Mouse (Mus musculus) spleen, postnatal 10 days (tissue): ENCODE results near the gene Tnfaip8l2.

Experiments
- DNase-seq, 2 experiments: peaks; one replicate each; pipeline ENCODE4 v3.0.0; 2021 to 2022; ENCODE audit warnings: low spot score in 2 of 2

Tnfaip8l2 gene

DNA sequence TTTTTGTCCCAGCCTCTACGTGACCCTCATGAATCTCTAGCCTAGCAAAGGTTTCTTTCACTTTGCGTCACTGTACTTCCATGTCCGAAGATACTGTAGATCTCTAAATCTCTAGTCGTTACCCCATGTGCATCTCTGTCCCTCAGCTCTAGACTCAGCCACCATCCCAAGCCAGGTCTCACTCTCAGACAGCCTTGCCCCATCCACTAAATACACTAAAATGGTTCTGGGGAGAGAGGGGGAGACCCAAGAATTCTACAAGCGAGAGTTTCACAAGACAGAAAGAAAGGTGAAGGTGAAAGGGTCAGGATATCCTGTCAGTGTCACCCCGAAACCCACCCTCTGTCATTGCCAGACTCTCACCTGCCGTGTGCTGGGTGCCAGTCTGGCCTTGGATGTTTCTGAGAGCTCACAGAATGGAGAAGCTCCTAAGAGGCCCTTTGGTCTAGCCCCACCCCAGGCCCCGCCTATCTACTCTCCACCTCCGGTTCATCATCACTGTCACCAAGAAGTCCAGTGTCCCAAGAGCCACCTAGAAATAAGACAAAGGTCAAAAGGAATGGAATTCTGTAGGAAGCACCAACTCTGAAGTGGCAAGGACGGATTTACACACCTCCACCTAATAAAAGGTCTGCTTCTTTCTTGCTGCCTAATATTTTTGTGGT, at the start of gene Tnfaip8l2:
Tnfaip8l2 (minus strand) TSS at position 409 of the 665 bp plus-strand sequence.
- peak; percentile 37 to 81 for DNase-seq

DNA sequence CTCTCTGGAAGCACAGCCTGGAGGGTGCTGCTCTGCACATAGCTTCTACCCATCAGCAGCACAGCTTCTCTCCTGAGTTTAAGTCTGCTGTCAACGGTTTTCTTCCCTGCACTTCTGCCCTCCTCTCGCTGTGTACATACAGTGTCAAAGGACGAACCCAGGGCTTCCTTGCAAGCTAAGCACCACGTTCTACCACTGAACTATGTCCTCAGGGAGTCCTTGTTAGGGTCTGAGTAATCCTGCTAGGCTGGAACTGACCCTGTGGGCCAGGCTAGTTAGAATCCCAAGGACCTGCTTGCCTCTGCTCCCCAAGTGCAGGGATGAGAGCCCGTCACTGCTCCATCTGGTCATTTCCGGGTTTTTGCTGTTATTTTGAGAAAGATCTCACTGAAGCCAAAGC, 44.7 kb upstream of the Tnfaip8l2 start:
- no peak for DNase-seq

DNA sequence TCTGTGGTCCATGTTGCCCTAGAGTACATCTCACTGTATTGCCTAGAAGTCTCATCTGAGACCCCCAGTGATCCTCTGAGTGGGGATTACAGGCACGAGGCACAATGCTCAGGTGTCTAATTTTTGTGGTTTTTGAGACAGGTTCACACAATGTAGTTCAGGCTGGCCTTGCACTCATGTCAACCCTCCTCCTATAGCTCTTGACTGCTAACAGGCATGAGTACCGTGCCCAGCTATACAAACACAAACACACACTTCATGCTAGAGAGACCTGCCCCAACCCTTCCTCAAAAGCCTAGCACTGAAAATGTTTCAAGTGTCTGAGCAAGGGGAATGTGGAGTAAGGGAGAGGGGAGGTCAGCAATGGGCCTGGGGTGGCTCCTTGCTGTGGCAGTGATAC, 43.9 kb upstream of the Tnfaip8l2 start:
- DNase-seq, result no peak

DNA sequence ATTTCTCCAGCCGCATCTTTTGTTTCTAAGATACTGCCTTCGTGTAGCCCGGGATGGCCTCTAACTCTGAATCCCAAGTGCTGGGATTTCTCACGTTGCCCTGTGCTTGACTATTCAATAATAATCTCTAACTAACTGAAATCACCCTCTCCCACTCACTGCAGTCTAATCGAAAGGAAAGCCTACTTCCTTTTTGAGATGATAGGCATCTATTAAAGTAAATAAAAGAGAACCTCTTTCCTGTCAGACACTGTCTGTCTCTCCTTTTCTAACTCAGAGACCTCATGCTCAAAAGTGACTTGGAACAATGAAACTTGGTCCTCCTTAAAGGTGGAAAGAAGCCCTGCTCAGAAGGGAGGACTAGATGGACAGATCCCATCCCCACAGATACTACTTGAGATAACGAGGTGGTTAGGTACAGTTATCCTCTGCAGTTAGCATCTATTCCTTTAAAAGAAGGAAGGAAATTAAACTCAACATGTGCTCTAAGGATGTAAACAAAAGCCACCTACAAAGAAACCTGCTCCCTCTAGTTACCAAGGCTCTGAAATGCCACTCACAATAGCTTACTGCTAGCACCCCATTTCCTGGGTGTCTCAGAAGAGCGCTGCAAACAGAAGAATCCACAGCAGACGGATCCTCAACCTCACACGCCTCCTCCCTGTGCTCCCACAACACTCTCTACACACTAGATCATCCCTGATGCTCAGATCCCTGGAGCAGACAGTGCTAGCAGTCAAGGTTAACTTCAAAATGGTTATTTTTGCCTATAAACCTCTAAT, 42.8 kb upstream of the Tnfaip8l2 start:
- no peak for DNase-seq

DNA sequence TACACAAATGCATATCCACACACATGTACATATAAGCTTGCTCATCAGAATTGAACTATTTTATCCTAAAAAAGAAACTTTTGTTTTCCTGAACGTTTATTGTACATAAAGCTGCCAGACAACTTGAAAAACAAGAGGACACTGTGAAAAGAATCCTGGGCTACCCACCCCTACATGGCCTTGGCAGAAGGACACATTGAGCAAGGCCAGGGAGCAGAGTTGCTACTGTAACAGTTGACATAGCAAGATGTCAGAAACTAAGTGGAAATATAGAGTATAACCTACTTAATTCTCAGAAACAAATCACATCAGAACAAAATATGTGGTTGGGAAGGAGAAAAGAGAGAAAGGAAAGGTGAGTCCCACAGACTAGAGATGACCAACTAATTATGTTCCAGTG, 39.7 kb upstream of the Tnfaip8l2 start:
- no peak for DNase-seq

DNA sequence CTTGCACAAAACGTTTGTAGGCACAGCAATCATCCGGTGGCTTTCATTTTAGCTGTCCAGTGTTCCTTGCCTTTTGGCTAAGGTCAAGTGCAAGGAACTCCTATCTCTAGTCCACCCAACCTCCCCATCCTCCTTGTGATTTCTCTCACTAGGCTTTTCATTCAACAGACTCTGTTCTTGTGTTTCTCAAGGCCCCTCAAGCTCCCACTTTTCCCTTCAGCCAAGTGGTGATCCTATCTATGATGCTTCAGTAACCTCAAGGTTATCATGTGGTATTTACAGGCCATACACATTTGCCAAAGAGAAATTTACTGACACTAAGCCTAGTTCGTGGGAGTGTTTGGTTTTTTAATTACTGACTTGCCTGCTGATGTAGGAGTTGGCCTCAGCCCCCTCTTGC, 37.7 kb upstream of the Tnfaip8l2 start:
- no peak for DNase-seq

DNA sequence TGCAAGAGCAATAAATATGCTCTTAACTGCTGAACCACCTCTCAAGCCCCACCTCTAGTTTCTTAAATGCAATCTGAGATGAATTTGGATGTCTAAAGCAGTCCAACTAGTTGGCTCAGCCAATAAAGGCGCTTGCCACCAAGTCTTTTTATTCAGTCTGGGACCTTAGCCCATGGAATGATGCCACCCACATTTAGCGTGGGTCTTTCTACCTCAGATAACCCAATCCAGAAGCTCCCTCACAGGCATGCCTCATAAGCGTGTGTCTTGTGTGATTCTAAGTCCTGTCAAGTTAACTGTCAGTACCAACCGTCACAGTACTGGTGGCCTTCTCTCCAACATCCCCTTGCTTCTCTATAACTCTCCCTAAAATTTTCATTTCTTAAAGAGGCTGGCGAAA, 36.8 kb upstream of the Tnfaip8l2 start:
- DNase-seq, result no peak

DNA sequence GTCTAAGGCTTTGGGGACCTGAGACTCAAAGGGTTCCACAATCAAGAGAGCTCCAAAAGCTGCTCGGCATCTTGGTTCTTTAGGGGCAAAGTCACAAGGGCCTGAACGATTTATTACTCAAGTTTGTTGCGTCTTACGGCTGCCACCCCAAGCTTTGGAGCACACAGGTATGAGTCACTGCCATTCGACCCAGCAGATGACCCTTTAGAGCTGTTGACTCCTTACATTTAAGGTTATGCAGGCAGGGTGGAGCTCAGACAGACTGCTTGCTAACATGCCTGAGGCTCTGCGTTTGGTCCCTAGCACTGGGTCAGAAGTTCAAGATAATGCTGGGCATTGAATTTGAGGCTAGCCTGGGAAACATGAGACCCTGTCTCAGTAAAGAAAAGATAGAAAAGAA, 35.4 kb upstream of the Tnfaip8l2 start:
- DNase-seq, result no peak

DNA sequence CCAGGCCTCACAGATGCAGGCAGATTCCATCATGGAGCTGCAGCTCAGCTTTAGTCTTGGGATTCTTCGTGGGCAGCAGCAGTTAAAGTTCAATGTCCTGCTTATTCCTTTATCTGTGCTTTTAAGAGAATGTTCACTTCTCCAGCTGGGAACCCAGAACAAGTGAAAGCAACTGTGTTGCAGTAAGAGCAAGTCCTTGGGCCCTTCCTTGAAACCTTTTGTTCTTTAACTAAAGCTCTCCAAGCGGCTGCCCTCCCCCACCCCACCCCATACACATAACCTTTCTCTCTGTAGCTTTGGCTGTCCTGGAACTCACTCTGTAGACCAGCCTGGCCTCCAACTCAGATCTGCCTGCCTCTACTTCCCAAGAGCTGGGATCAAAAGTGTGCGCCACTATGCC, 34.3 kb upstream of the Tnfaip8l2 start:
- DNase-seq, result no peak

DNA sequence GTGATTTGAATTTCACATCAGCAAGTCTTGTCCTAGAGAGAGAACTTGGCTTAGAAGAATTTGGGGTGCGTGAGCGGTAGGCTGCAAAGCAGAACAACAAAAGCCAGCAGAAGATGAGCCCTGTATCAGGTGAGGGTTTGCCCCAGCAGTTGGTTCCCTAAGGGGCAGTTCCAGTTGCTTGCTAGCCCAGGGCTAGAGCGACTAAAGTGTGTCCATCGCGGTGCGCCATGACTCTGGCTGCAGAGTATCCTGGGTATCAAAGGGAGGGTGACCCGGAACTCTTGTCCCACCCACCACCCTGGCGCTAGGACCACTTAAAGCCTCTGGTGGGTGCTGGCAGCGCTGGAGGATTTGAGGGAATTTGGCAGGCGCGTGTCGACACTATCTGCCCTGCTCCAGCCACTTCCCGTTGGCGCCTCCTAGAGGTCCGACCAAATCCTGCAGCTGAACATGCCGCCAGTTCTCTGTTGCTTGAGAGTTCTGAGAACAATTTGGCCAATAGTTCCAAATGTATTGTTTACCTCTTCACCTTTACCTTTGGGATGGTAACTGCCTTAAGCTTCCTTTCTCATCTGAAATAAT, 31.9 kb upstream of the Tnfaip8l2 start:
- peak; percentile 84 to 91 for DNase-seq

DNA sequence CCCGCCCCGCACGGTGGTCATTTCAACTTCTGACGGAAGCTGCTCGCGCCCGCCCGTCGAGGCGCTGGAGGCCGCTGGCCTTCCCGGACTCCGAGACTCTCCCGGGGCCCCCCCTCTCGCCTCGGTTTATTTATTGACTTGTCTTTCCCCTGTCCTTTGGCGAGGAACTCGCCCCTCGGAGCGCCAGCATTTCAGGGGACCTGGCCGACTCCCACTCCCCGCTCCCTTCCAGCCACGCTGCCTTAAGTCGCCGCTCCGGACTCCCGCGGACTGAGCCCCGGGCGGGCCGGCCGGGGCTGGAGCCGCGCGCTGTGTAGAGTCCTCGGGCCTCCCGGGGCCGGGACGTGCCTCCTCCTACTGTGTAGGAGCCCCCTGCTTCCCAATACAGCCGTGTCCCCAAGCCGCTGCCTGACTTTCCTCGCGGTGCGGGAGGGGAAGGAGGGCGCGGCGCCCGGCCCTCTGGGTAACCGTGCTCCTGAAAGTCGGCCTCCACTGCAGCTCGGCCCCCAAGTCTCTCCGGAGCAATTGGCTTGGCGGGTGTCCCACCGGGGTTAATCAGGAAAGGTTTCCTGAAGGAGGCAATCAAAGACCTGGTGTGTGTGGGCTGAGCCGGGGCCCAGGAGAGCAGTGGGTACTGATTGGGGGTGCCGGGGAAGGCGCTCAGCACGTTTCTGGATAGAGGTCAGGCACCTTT, 31.2 kb upstream of the Tnfaip8l2 start:
- peak; percentile 24 to 32 for DNase-seq

DNA sequence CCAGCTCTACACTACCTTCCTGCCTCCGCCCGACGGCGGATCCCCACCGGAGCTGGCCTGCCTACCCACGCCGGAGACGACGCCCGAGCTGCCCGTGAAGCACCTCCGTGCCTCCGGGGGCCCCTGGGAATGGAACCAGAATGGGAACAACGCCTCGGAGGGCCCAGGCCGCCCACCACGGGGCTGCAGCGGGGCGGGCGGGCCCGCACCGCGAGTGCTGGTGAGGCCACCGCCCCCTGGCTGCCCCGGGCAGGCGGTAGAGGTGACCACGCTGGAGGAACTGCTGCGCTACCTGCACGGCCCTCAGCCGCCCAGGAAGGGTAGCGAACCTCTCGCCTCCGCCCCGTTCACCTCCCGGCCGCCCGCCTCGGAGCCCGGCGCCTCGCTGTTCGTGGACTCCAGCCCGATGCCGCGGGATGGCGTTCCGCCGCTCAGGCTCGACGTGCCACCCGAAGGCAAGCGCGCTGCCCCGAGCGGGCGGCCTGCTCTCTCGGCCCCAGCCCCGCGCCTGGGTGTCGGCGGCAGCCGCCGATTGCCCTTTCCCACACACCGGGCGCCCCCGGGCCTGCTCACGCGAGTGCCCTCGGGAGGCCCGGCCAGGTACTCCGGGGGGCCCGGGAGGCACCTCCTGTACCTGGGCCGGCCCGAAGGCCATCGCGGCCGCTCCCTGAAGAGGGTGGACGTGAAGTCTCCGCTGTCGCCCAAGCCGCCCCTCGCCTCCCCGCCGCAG, 30.5 kb upstream of the Tnfaip8l2 start:
- peak in 1 of 2 experiments; percentile 23 for DNase-seq

DNA sequence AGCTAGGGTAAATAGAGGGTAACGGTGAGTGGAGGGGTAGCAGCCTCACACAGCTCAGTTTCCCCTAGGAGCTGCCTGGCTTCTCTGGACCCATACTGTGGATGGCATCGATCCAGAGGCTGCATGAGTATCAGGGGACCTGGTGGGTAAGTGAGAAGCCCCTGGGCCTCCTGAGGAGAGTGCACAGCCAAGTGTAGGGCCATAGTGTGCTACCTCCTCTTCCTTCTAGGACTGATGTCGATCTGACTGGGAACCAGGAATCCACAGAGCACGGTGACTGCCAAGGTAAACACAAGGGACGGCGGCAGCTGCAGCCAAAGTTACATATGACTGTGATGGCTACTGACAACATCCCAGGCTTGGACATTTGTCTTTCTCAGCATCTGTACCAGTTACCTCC, 28.9 kb upstream of the Tnfaip8l2 start:
- no peak for DNase-seq

DNA sequence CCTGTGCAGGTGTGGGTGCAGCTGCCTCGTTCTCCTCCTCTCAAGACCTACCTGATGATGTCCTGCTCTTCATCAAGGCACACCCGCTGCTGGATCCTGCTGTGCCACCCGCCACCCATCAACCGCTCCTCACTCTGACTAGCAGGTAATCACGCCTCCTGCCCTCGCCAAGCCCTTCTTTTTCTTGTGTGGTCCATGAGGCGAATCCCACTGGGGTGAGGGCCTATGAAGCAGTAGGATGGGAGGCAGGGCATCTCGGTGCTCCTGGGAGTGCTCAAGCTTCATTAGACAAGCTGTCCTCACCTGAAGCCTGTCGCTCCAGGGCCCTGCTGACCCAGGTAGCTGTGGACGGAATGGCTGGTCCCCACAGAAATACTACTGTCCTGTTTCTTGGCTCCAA, 27.8 kb upstream of the Tnfaip8l2 start:
- no peak for DNase-seq

DNA sequence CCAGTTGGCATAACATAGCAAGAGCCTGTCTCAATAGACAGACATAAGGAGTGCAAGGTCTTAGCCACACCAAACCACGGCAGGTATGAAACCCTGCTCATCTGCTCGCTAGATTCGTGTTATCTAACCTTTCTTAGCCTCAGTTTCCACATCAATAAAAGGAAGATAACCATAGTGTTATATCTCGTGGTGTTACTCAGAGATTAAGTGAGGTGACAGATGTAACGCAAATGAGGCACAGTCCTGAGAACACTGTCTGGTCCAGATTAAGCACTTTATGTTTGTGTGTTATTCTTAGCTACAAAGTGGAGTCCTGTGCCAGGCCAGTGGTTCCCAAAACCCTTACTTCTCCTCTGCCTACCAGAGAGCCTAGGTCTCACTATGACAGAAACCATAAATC, 22.7 kb upstream of the Tnfaip8l2 start:
- no peak for DNase-seq

DNA sequence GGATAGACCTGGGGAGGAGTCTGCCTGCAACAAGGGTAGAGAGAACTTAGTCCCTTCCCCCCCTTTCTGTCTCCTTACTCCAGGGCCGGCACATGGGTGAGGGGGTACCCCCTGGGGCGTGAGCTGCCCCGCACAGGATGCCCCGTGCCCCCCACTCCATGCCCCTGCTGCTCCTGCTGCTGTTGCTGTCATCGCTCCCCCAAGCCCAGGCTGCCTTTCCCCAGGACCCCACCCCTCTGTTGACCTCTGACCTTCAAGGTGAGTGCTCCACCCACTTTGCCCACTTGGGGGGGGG, 22.0 kb upstream of the Tnfaip8l2 start:
- no peak for DNase-seq

DNA sequence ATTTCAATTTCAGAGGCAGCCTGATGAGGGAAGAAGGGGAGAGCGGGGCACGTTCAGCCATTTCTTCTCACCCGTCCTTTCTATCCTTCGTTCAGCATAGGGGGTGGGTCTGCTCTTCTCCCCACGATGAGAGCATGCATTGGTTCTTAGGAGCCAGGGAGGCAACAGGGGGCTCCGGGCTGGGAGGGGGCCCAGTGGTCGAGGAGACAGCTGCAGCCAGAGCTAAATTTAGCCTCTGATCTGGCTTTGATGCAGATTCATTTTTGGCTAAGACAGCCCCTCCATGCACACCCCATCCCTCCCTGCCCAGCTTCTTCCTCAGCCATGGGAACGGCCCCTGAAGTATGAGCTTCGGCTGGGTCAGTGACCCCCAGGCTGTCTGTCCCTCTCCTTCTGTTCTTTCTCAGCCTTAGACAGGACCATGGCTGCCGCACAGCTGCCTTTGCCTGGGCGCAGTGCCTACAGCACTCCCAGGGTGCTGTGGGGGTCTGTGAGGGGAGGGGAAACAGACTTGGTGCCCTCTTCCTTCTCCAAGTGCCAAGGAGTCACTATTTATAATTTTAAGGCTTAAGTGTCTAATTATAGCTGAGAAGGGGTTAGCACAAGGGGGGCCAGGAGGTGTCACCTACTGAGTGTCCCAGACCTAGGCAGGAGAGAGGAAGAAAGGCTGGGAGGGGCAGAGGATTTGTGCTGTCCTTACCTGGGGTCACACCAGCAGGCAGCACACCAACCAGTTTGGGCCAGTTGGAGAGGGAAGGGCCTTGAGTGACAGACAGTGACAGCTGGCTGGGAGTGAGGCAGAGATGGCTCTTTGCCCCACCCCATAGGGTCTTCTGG, 21.5 kb upstream of the Tnfaip8l2 start:
- DNase-seq, result no peak

DNA sequence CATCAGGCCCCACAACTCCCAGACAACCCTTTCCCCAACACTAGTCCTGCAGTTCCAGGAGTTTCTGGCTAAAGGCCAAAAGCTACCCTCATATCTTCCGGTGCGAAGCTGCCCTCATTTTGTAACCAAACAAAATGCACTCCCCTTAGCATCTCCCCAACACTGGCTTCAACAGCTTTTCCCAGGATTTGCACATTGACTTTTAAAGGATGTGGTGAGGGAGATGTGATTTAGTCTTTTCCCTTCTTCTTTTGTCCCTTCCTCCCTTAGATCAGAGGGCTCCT, 20.1 kb upstream of the Tnfaip8l2 start:
- DNase-seq, result no peak

DNA sequence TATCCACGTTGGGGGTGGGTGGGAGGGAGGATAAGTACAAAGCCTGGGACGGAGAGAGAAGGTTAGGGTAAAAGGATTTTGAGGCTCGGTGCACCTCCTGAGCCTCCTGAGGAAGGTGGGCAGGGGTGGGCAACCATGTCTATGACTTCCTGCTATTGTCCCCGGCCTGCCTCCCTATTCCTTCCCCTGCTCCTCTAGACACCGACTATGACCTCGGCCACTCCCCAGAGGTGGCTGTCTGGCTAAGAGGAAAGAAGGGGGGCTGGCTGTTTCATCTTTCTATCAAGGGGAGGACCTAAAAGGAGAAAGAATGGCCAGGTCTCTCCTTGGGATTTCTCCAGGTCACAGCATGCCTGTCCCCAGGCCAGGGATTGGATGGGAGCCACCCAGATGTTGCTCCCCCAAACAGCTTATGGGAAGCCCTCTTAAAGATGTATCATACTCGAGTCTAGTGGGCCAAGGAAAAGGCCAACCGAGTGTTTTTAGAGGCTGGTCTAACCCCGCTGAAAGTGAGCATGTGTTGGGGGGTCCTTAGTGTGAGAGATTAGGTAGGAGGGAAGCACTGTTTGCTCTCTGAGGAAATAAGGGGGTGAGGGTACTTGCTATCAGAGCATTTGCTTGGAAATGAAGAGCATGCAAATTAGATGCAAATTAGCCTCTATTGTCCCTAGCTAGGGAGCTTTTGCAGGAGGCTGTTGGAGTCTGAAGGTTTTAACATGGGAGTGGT, 19.6 kb upstream of the Tnfaip8l2 start:
- peak in 1 of 2 experiments; percentile 16 for DNase-seq

DNA sequence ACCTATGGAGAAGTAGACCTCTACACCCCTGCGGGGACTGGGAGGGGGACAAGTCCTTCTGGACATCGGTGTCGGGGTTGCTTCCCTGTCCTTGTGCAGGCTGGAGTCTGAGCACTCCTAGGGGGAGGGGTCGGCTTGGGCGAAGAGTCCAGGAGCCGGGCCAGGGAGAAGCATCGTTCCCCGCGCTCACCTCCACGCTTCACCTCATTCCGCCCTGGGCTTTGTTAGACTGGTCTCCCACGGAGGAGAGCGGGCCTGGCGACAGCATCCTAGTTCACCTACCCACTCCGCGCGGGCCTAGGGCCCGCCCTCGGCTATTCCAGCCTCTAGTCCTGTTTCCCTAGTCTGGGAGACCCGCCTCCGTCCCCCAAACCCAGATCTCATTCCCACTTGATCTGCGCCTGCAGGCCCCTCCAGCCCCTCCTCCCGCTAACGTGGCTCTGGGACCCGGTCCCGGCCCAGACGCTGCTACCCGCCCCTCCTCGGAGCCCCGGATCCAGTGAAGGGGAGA, 18.9 kb upstream of the Tnfaip8l2 start:
- peak in 1 of 2 experiments; percentile 37 for DNase-seq
